Mouse (Mus musculus): ENCODE measurements around the gene Atpaf1. TPM values are rescaled to one million over a fixed set of nuclear protein-coding genes. Genes with fewer than 3 reads are reported as not detected.

Gene Atpaf1
- polyA plus RNA-seq, 1 experiment, result 35.7 TPM

DNA sequence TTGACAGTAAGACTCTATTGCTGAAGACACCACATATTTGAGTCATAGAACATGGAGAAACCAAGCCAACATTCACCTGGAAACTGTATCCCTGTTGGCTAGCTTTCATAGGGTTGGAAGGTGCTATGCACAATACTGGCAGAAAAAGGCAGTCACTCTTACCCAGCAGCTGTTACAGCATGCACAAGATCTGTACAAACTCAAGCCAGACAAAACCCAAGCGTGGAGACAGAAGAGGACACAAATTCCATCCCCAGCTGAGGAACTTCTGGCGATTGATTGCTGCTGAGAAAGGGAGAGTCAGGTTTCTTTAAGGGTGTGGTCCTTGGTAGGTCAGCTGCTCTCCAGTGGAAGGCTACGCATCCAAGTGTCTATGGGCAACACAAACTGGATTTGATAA, 35.6 kb downstream of the Atpaf1 start:
- Histone ChIP-seq H3K9me3 (replicated peaks; ENCODE audit: control insufficient read depth, insufficient read depth, low read length, poor library complexity, severe bottlenecking) (no peaks in the 10 kb centered on the region), H3K36me3 (ENCODE audit: control insufficient read depth, insufficient read depth, low read length, poor library complexity, severe bottlenecking) (0 out of 2 replicates have a peak, but pooled peaks cover 4% of the 10 kb centered on the region), H3K4me3 (ENCODE audit: low read depth, low read length) (no peak overlapping the region), H3K9ac (ENCODE audit: low read depth, poor library complexity, severe bottlenecking) (no peak overlapping the region), H3K27ac (ENCODE audit: insufficient read depth, low read length) (no peak overlapping the region), H3K27me3 (ENCODE audit: control insufficient read depth, insufficient read depth, low read length, poor library complexity, severe bottlenecking) (no peaks in the 10 kb centered on the region), H3K4me1 (ENCODE audit: control insufficient read depth, insufficient read depth, low read length) (peaks cover 5% of the 10 kb centered on the region)
- TF ChIP-seq EP300 (IDR thresholded peaks at IDR 0.05; ENCODE audit: insufficient read depth, low read depth, low read length) (no peak), CTCF (IDR thresholded peaks at IDR 0.05; ENCODE audit: low read depth, low read length) (no peak), POLR2A (IDR thresholded peaks at IDR 0.05; ENCODE audit: insufficient read depth, low read length) (no peak)

DNA sequence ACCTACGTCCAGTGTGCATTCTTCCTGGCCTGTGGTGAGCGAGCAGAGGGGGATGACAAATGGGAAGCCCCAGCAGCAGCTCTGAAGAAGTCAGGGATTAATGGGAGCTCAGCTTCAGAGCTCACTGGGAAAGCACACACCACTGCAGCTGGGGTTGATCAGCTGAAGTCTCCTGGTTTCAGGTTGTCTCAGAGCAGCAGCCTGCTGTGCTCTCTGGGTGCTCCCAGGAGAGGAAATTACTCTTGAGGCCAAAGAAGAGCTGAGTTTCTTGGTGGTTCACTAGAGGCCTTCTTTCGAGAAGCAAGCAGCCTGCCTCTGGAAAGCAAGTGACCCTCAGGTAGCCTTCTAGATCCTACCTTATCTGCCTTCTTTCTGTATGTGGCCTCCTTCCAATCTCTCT, 36.3 kb downstream of the Atpaf1 start:
- Histone ChIP-seq H3K36me3 (ENCODE audit: control insufficient read depth, insufficient read depth, low read length, poor library complexity, severe bottlenecking) (no peaks in the 10 kb centered on the region), H3K4me3 (ENCODE audit: low read depth, low read length) (no peak overlapping the region), H3K27me3 (ENCODE audit: control insufficient read depth, insufficient read depth, low read length, poor library complexity, severe bottlenecking) (no peaks in the 10 kb centered on the region), H3K4me1 (ENCODE audit: control insufficient read depth, insufficient read depth, low read length) (peaks cover 5% of the 10 kb centered on the region), H3K9ac (ENCODE audit: low read depth, poor library complexity, severe bottlenecking) (no peak overlapping the region), H3K27ac (ENCODE audit: insufficient read depth, low read length) (no peak overlapping the region), H3K9me3 (replicated peaks; ENCODE audit: control insufficient read depth, insufficient read depth, low read length, poor library complexity, severe bottlenecking) (no peaks in the 10 kb centered on the region)
- TF ChIP-seq EP300 (IDR thresholded peaks at IDR 0.05; ENCODE audit: insufficient read depth, low read depth, low read length), result no peak

DNA sequence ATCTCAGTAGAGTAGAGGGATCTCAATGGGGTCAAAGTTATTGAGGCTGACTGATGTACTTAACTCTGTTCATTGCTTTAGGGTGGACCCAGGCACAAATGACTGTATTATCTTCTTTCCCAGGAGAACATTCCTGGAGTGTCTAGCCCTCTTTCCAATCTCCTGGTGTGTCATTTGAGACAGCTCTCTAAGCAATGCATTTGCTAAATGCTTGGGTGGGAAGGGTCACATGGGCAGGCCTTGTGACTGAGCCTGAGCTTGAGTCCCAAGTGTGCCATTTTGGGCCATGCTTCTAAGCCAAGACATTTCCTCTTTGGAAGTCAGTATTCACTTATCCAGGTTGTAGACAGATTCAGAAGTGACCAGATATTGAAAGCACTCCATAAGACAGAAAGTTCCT, 36.8 kb downstream of the Atpaf1 start:
- no peak overlapping the region for H3K4me3 ChIP-seq (ENCODE audit: low read depth, low read length)
- no peaks in the 10 kb centered on the region for H3K27me3 ChIP-seq (ENCODE audit: control insufficient read depth, insufficient read depth, low read length, poor library complexity, severe bottlenecking)
- no peak overlapping the region for H3K9ac ChIP-seq (ENCODE audit: low read depth, poor library complexity, severe bottlenecking)
- H3K27ac ChIP-seq (ENCODE audit: insufficient read depth, low read length), result no peak overlapping the region
- no peak for TF ChIP-seq POLR2A (IDR thresholded peaks at IDR 0.05; ENCODE audit: insufficient read depth, low read length)
- no peak for TF ChIP-seq EP300 (IDR thresholded peaks at IDR 0.05; ENCODE audit: insufficient read depth, low read depth, low read length)
- no peak for TF ChIP-seq CTCF (IDR thresholded peaks at IDR 0.05; ENCODE audit: low read depth, low read length)
- peaks cover 5% of the 10 kb centered on the region for H3K4me1 ChIP-seq (ENCODE audit: control insufficient read depth, insufficient read depth, low read length)
- no peaks in the 10 kb centered on the region for H3K36me3 ChIP-seq (ENCODE audit: control insufficient read depth, insufficient read depth, low read length, poor library complexity, severe bottlenecking)
- H3K9me3 ChIP-seq (replicated peaks; ENCODE audit: control insufficient read depth, insufficient read depth, low read length, poor library complexity, severe bottlenecking), result no peaks in the 10 kb centered on the region

DNA sequence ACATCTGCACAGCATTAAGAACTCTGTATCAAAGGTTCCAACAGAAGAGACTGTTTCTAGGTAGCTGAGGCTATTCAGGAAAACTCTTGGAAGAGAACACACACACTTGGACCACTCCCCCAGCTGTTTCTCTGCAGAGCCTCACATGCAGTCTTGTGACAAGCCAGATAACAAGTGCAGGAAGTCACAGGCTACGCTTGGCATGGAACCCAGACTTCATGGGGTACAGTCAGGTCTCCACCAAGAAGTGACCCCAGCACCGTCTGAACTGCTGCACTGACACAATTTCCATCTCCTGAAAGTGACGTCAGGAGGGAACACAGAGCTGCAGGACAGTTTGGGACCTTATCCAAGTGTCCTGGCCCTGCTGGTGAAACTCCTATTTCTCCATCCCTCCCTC, 37.3 kb downstream of the Atpaf1 start:
- Histone ChIP-seq H3K9me3 (replicated peaks; ENCODE audit: control insufficient read depth, insufficient read depth, low read length, poor library complexity, severe bottlenecking) (no peaks in the 10 kb centered on the region), H3K27me3 (ENCODE audit: control insufficient read depth, insufficient read depth, low read length, poor library complexity, severe bottlenecking) (no peaks in the 10 kb centered on the region), H3K36me3 (ENCODE audit: control insufficient read depth, insufficient read depth, low read length, poor library complexity, severe bottlenecking) (no peaks in the 10 kb centered on the region), H3K4me3 (ENCODE audit: low read depth, low read length) (no peak overlapping the region), H3K27ac (ENCODE audit: insufficient read depth, low read length) (no peak overlapping the region), H3K4me1 (ENCODE audit: control insufficient read depth, insufficient read depth, low read length) (peaks cover 5% of the 10 kb centered on the region), H3K9ac (ENCODE audit: low read depth, poor library complexity, severe bottlenecking) (no peak overlapping the region)
- TF ChIP-seq EP300 (IDR thresholded peaks at IDR 0.05; ENCODE audit: insufficient read depth, low read depth, low read length) (no peak), CTCF (IDR thresholded peaks at IDR 0.05; ENCODE audit: low read depth, low read length) (no peak), POLR2A (IDR thresholded peaks at IDR 0.05; ENCODE audit: insufficient read depth, low read length) (no peak)

DNA sequence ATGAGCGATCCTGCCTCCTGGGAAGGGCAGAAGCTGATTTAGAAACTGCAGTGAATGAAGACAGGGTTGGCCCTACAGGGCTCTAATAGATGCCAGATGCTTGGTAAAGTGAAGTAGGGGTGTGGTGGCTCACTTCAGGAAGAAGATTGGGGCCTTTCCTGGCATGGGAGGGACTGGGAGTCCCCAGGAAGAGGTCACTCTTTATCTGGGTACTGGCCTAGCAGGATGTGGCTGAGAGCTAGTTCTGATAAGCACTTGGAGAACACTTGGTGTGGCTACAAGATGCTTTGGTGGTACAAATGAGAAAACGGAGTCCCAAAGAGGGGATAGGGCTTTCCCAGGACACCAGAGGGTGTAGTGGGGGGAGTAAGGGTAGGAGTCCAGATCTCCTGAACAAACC, 39.6 kb downstream of the Atpaf1 start:
- no peak for TF ChIP-seq CTCF (IDR thresholded peaks at IDR 0.05; ENCODE audit: low read depth, low read length)
- Histone ChIP-seq H3K9ac (ENCODE audit: low read depth, poor library complexity, severe bottlenecking) (no peak overlapping the region), H3K36me3 (ENCODE audit: control insufficient read depth, insufficient read depth, low read length, poor library complexity, severe bottlenecking) (no peaks in the 10 kb centered on the region), H3K27ac (ENCODE audit: insufficient read depth, low read length) (no peak overlapping the region), H3K4me1 (ENCODE audit: control insufficient read depth, insufficient read depth, low read length) (peaks cover 5% of the 10 kb centered on the region), H3K9me3 (replicated peaks; ENCODE audit: control insufficient read depth, insufficient read depth, low read length, poor library complexity, severe bottlenecking) (no peaks in the 10 kb centered on the region), H3K4me3 (ENCODE audit: low read depth, low read length) (no peak overlapping the region), H3K27me3 (ENCODE audit: control insufficient read depth, insufficient read depth, low read length, poor library complexity, severe bottlenecking) (no peaks in the 10 kb centered on the region)

DNA sequence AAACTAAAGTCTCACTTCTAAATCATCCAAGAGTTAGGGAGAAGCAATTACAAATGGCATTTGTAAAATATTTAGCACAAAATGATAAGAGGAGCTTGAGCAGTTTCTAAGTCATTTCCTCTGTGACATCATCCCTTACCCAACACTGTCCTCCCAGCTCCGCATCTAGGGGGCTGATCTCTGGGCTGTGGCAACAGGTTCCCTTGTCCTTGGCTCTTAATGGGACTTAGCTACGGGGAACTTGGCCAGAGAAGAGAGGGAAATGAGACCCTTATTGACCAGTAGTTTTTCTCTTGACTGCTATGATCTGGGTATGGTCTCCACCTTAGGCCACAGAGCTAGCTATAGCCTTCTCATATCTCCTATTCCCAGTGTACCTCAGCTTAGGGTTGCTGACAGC, 40.7 kb downstream of the Atpaf1 start:
- Histone ChIP-seq H3K9ac (ENCODE audit: low read depth, poor library complexity, severe bottlenecking) (no peak overlapping the region), H3K4me1 (ENCODE audit: control insufficient read depth, insufficient read depth, low read length) (peaks cover 5% of the 10 kb centered on the region), H3K36me3 (ENCODE audit: control insufficient read depth, insufficient read depth, low read length, poor library complexity, severe bottlenecking) (no peaks in the 10 kb centered on the region), H3K9me3 (replicated peaks; ENCODE audit: control insufficient read depth, insufficient read depth, low read length, poor library complexity, severe bottlenecking) (no peaks in the 10 kb centered on the region), H3K4me3 (ENCODE audit: low read depth, low read length) (no peak overlapping the region), H3K27ac (ENCODE audit: insufficient read depth, low read length) (no peak overlapping the region), H3K27me3 (ENCODE audit: control insufficient read depth, insufficient read depth, low read length, poor library complexity, severe bottlenecking) (no peaks in the 10 kb centered on the region)
- TF ChIP-seq POLR2A (IDR thresholded peaks at IDR 0.05; ENCODE audit: insufficient read depth, low read length), result no peak
- TF ChIP-seq EP300 (IDR thresholded peaks at IDR 0.05; ENCODE audit: insufficient read depth, low read depth, low read length), result no peak
- no peak for TF ChIP-seq CTCF (IDR thresholded peaks at IDR 0.05; ENCODE audit: low read depth, low read length)

All from ES-Bruce4 (cell line).